Mouse (Mus musculus): ENCODE measurements at regions not wholly inside any gene's neighbourhood (a gene's known extent, or its start where the extent isn't known, plus 50 kb on each side); places are given as distances from the start of the nearest gene placed in this dataset.
A peak's percentile ranks its signal among the peaks of the same experiment; 100 is the strongest.

GRCm38 (mm10) chr3:135971611-135972010 lies 146.5 kb downstream of the Slc39a8 start:
- 60% methylated on average over 4 of the region's 4 CpGs for WGBS
- Histone ChIP-seq H3K4me1 (no peaks in the 10 kb centered on the region), H3K4me3 (no peak overlapping the region), H3K27me3 (no peaks in the 10 kb centered on the region), H3K9me3 (no peaks in the 10 kb centered on the region), H3K9ac (no peak overlapping the region), H3K4me2 (replicated peaks) (no peak overlapping the region), H3K36me3 (no peaks in the 10 kb centered on the region), H3K27ac (no peak overlapping the region)
- no peak for ATAC-seq (ENCODE audit: low FRiP score, low read depth)

GRCm38 (mm10) chr3:135972413-135972812 lies 147.3 kb downstream of the Slc39a8 start:
- Histone ChIP-seq H3K27ac (no peak overlapping the region), H3K9ac (no peak overlapping the region), H3K4me2 (replicated peaks) (no peak overlapping the region), H3K4me3 (no peak overlapping the region), H3K4me1 (no peaks in the 10 kb centered on the region), H3K9me3 (no peaks in the 10 kb centered on the region), H3K36me3 (no peaks in the 10 kb centered on the region), H3K27me3 (no peaks in the 10 kb centered on the region)
- 87% methylated on average over 4 of the region's 4 CpGs for WGBS
- no peak for ATAC-seq (ENCODE audit: low FRiP score, low read depth)

GRCm38 (mm10) chr3:135973243-135973642 lies 148.2 kb downstream of the Slc39a8 start:
- Histone ChIP-seq H3K9me3 (no peaks in the 10 kb centered on the region), H3K4me1 (no peaks in the 10 kb centered on the region), H3K27me3 (no peaks in the 10 kb centered on the region), H3K4me2 (replicated peaks) (no peak overlapping the region), H3K27ac (no peak overlapping the region), H3K9ac (no peak overlapping the region), H3K4me3 (no peak overlapping the region), H3K36me3 (no peaks in the 10 kb centered on the region)
- no peak for ATAC-seq (ENCODE audit: low FRiP score, low read depth)
- WGBS: 83% methylated on average over 2 of the region's 2 CpGs

GRCm38 (mm10) chr3:135973842-135974241 lies 148.8 kb downstream of the Slc39a8 start:
- Histone ChIP-seq H3K4me2 (replicated peaks) (no peak overlapping the region), H3K4me3 (no peak overlapping the region), H3K4me1 (no peaks in the 10 kb centered on the region), H3K9me3 (no peaks in the 10 kb centered on the region), H3K36me3 (no peaks in the 10 kb centered on the region), H3K27ac (no peak overlapping the region), H3K27me3 (no peaks in the 10 kb centered on the region), H3K9ac (no peak overlapping the region)
- 82% methylated on average over 3 of the region's 3 CpGs for WGBS
- ATAC-seq (ENCODE audit: low FRiP score, low read depth): no peak

DNA sequence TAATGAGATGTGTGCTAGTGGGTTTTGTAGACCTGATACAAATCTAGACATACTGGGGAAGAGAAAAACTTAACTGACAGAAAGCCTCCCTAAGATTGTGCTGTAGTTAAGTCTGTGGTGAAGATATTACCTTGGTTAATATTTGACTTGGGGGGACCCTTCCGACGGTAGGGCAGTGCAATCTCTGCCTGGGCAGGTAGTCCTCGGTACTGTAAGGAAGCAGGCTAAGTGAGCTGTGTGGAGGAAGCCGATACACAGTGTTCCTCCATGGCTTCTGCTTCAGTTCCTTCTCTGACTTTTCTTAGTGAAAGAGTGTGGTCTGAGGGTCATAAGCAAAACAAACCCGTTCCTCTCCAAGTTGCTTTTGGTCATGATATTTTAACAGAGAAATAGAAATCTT lies 149.7 kb downstream of the Slc39a8 start:
- Histone ChIP-seq H3K36me3 (no peaks in the 10 kb centered on the region), H3K4me1 (no peaks in the 10 kb centered on the region), H3K27me3 (no peaks in the 10 kb centered on the region), H3K4me2 (replicated peaks) (no peak overlapping the region), H3K4me3 (no peak overlapping the region), H3K9ac (no peak overlapping the region), H3K27ac (no peak overlapping the region), H3K9me3 (no peaks in the 10 kb centered on the region)
- 92% methylated on average over 5 of the region's 5 CpGs for WGBS
- ATAC-seq (ENCODE audit: low FRiP score, low read depth): no peak

DNA sequence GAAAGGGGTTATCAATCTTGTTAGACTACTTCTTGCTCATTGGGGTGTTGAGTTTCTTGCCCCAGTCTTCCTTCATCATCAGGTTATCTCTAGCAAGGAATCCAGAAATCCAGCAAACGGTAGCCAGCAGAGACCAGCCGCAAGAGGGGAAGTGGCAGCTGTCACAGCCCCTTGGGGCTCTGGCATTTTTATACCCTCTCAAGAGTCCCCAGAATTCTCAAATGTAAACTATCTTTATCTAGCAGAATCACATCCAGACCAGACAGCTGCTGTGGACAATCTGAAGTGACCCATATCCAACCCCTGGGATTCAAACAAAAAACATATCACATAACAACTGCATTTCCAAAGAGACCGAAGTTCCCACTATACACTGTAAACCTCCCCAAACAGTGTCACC lies 162.1 kb downstream of the Slc39a8 start:
- no peak overlapping the region for H3K9ac ChIP-seq
- ATAC-seq (ENCODE audit: low FRiP score, low read depth): peak; percentile 51; the same call in 1 of the 2 replicates
- peaks cover 13% of the 10 kb centered on the region for H3K4me1 ChIP-seq
- no peak overlapping the region for H3K27ac ChIP-seq
- WGBS: 77% methylated on average over 3 of the region's 3 CpGs
- H3K9me3 ChIP-seq: no peaks in the 10 kb centered on the region
- no peaks in the 10 kb centered on the region for H3K27me3 ChIP-seq
- no peak overlapping the region for H3K4me2 ChIP-seq (replicated peaks)
- H3K4me3 ChIP-seq: no peak overlapping the region
- no peaks in the 10 kb centered on the region for H3K36me3 ChIP-seq

- no peak for ATAC-seq (ENCODE audit: low FRiP score, low read depth)
- Histone ChIP-seq H3K36me3 (no peaks in the 10 kb centered on the region), H3K4me2 (replicated peaks) (no peak overlapping the region), H3K9me3 (no peaks in the 10 kb centered on the region), H3K27ac (no peak overlapping the region), H3K4me3 (no peak overlapping the region), H3K9ac (no peak overlapping the region), H3K4me1 (peaks cover 13% of the 10 kb centered on the region), H3K27me3 (no peaks in the 10 kb centered on the region)
- 89% methylated on average over 2 of the region's 2 CpGs for WGBS
Observed at GRCm38 (mm10) chr3:135989281-135989680, 164.2 kb downstream of the Slc39a8 start.

GRCm38 (mm10) chr3:135990338-135990737 lies 165.3 kb downstream of the Slc39a8 start:
- H3K9me3 ChIP-seq: no peaks in the 10 kb centered on the region
- H3K27me3 ChIP-seq: no peaks in the 10 kb centered on the region
- H3K27ac ChIP-seq: no peak overlapping the region
- H3K4me2 ChIP-seq (replicated peaks): no peak overlapping the region
- no peak overlapping the region for H3K4me3 ChIP-seq
- no peaks in the 10 kb centered on the region for H3K36me3 ChIP-seq
- H3K4me1 ChIP-seq: peaks cover 13% of the 10 kb centered on the region
- no peak for ATAC-seq (ENCODE audit: low FRiP score, low read depth)
- no peak overlapping the region for H3K9ac ChIP-seq
- WGBS: 53% methylated on average over 3 of the region's 3 CpGs

DNA sequence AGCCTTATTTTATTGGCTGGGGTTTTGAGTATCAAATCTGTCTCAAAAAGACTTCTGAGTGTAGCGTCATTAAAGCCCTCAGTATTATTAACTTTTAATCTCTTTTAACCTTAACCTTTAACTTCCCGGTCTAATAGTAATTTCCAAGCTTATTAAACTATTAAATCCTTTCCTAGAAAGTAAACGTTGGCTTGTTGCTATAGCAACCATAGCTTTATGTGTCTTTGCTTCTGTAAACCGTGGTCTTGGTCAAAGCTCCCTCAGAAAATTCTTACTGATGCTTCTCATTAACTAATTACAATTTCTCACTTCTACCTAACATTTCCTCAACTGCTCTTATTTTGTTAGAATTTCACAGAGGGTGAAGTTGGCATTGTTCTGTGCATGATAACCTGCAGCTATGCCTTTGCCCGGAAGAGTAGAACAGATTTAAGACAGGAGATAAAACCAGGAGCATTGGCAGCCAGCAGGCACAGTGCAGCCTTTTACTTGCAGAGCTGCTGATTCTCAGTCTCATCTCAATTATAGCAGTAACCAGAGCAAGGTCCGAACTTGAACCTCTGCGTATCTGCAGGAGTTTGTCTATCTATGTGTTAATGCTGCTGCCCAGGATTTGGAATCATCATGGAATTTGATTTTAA lies 165.9 kb downstream of the Slc39a8 start:
- H3K9me3 ChIP-seq: no peaks in the 10 kb centered on the region
- 37% methylated on average over 7 of the region's 7 CpGs for WGBS
- H3K36me3 ChIP-seq: no peaks in the 10 kb centered on the region
- no peaks in the 10 kb centered on the region for H3K27me3 ChIP-seq
- 0 out of 2 replicates have a peak, but pooled peaks have one; percentile 11 for ATAC-seq (ENCODE audit: low FRiP score, low read depth)
- peaks cover 13% of the 10 kb centered on the region for H3K4me1 ChIP-seq
- H3K4me2 ChIP-seq (replicated peaks): no peak overlapping the region
- H3K4me3 ChIP-seq: no peak overlapping the region
- no peak overlapping the region for H3K9ac ChIP-seq
- no peak overlapping the region for H3K27ac ChIP-seq

DNA sequence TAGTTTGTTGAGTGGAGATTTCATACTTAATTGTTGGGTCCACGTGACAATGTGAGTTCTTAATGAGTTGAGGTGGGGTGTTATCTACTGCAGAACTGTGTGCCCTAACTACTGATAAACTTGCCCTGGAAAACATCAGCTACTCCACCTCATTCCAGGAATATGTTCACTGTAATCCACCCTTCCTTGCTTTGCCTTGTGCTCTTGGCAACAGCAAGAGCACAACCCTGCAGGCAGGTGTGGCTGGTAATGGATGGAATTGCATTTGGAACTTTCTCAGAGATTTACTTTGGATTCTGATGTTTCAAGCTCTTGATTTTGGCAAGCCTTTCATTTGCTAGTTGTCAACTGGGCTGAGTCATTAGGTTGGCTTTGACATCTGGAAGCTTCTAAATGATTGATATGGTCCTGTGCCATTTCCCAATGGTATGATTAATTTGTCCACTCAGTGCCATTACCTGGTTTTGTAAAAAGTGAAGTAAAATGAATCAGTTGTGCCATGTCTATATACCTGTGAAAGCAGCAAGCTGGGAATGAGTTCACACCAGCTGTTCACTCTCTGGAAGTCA lies 175.6 kb downstream of the Slc39a8 start:
- Histone ChIP-seq H3K4me3 (no peak overlapping the region), H3K9ac (no peak overlapping the region), H3K4me2 (replicated peaks) (no peak overlapping the region), H3K27ac (no peak overlapping the region), H3K36me3 (no peaks in the 10 kb centered on the region), H3K4me1 (no peaks in the 10 kb centered on the region), H3K9me3 (no peaks in the 10 kb centered on the region; the same call in 1 of the 2 replicates), H3K27me3 (no peaks in the 10 kb centered on the region)
- 69% methylated on average over 1 of the region's 1 CpGs for WGBS
- ATAC-seq (ENCODE audit: low FRiP score, low read depth): no peak
